Mouse (Mus musculus): ENCODE results near the gene Nav2.

GRCm38 (mm10) chr7:49163789-49164188, 255.3 kb downstream of the Nav2 start:
- TF ChIP-seq CTCF (IDR thresholded peaks at IDR 0.05; ENCODE audit: borderline replicate concordance, extremely low read depth, insufficient read depth, insufficient read length), result no peak
- TF ChIP-seq POLR2A (IDR thresholded peaks at IDR 0.05; ENCODE audit: borderline replicate concordance, extremely low read depth, insufficient read depth, insufficient read length, poor library complexity, severe bottlenecking), result no peak
